Mouse (Mus musculus) T-helper 2 cell (primary cell): Measurements from ENCODE around the gene Siglece.
"Not testable (repeated sequence)": the region's sequence is repeated elsewhere in the genome, so short reads cannot be mapped to it uniquely, and the experiment has no call there.

ENCODE experiments used
- in situ Hi-C: fragments of 300-600 bp; cut with MboI, MseI; formaldehyde crosslinking; loops from one replicate; pipeline ENCODE4 v1.15.1; 2025; ENCODE audit warnings: high pct_unique_total_duplicates

Gene Siglece

GRCm38 (mm10) chr7:43660002-43660401 lies at the start of gene Siglece:
TSS of gene Siglece (minus strand) at chr7:43660161.
- in situ Hi-C loops: no loop called here

- in situ Hi-C loops: loop anchor here (5.0 kb wide), 1 partner anchor 87 kb away; no protein-coding TSS in a partner anchor
Measured at GRCm38 (mm10) chr7:43690118-43690517, 30.2 kb upstream of the Siglece start, which contains the start of gene Klk14. TSS of gene Klk14 (plus strand) at chr7:43690418.

- in situ Hi-C loops: loop anchor here (10.0 kb wide), 1 partner anchor 230 kb away; no protein-coding TSS in a partner anchor
Measured at GRCm38 (mm10) chr7:43685088-43685487, 25.1 kb upstream of the Siglece start.

DNA sequence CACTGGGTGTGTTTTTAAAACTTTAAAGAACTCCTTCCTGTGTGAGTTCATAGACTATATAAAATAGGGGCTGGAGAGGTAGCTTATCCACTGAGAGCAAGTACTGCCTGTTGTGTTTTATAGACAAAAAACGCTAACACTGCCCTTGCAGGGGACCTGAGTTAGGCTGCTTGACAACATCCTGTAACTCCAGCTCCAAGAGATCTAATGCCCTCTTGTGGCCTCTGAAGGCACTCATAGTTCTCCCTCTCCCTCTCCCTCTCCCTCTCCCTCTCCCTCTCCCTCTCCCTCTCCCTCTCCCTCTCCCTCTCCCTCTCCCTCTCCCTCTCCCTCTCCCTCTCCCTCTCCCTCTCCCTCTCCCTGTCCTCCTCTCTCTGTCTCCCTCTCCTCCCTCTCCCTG lies 22.6 kb upstream of the Siglece start:
- in situ Hi-C loops: loop anchor here (10.0 kb wide), 1 partner anchor 232 kb away; no protein-coding TSS in a partner anchor

DNA sequence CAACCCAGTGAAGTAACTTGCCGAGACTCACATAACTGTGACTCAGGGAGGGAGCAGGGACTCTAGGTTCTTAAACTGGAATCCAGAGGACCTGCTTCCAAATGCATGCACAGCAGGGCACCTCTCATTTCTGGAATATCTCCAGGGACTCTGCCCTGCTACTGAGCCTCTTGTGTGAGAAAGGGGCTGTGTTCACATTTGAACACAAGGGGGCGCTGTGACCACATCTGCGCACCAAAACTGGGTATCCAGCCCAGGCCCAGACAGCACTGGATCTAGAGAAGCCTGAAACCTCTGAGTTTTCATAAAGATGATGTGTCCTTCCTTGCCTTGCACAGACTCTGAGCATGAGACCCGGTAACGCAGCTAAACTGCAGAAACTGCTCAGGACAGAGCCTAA lies 21.0 kb upstream of the Siglece start:
- in situ Hi-C loops: loop anchor here (10.0 kb wide), 1 partner anchor 234 kb away; no protein-coding TSS in a partner anchor

GRCm38 (mm10) chr7:43678517-43678916 lies 18.6 kb upstream of the Siglece start:
- in situ Hi-C loops: loop anchor here (10.0 kb wide), 1 partner anchor 816 kb away; the partner anchor contains the start of genes Emc10 and Fam71e1

DNA sequence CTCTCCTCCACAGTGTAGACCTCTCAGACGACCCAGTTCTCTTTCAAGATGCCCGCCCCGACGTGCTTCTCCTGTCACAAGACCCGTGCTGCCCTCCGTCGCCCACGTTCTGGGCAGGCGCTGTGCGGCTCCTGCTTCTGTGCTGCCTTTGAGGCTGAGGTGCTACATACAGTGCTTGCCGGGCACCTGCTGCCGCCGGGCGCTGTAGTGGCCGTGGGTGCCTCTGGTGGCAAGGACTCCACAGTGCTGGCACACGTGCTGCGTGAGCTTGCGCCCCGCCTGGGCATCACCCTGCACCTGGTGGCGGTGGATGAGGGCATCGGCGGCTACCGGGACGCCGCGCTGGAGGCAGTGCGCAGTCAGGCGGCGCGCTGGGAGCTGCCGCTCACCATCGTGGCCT lies 15.1 kb upstream of the Siglece start:
- in situ Hi-C loops: loop anchor here (10.0 kb wide), 1 partner anchor 820 kb away; the partner anchor contains the start of genes Emc10 and Fam71e1

DNA sequence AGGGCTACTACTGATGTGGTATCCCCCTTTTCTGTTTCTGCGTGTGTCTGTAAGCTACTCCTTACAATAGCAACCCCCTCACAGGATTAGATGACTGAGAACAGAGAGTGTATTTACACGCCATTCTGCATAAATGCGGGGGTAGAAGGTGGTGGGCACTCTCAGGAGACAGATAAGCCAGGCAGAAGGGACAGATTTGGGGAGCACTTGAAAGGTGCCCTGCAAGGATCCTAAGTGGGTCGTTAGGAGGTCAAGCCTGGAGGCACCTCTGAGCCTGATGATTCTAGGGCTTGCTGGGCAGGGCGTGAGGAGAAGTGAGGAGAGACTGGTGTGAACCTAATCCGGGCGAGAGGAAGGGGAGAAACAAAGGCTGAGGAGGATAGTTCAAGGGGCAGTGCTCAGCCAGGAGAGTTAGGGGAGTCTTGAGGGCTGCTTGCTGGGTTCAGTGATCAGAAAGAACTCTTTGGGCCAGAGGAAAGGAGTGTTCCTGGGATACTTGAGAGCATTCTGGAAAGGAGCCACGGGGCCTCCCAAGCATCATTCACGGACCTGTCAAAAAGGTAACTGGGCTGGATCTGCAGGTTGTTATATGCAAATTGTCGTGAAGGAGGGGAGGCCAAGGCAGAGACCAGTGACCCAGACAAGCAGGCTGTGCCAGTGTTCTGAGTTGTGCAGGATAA lies 12.8 kb upstream of the Siglece start:
- in situ Hi-C loops: loop anchor here (5.0 to 10.0 kb wide), 2 partner anchors 90 to 822 kb away; partner anchors contain the start of genes Emc10 and Fam71e1

GRCm38 (mm10) chr7:43671809-43672580 lies 12.0 kb upstream of the Siglece start, which contains the start of gene Ctu1:
TSS of gene Ctu1 (plus strand) at chr7:43672016.
- in situ Hi-C loops: loop anchor here (5.0 to 10.0 kb wide), 2 partner anchors 90 to 823 kb away; partner anchors contain the start of genes Emc10 and Fam71e1

DNA sequence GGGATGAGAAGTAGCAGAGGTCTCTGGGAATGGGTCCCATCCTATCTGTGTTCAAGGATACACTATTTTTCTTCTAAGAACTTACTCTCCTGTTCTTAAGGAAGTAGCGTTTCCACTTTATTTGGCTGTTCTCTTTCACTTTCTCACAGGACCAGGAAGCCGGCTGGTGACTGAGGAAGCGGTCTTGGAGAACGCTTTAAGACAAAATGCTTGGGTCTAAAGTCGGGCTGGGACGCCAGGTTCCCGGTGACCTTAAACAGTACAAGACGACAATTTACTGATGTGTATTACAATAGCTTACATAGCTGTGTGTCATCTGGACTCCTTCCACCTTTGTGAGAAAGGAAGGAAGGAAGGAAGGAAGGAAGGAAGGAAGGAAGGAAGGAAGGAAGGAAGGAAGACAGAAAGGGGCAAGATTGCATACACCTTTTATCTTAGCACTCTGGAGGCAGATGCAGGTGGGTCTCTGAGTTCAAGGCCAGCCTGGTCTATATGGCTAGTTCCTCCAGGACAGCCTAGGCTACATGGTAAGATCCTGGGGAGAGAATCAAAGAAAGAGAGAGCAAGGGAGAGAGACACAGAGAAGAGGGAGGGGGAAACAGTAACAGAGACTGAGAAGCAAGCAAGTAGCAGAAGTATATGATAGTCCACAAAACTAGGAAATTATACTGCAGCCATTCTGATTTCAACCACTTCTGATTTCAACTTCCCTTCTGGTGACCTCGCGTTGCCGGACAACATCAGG lies 11.3 kb upstream of the Siglece start:
- in situ Hi-C loops: loop anchor here (5.0 to 10.0 kb wide), 2 partner anchors 89 to 824 kb away; partner anchors contain the start of genes Emc10 and Fam71e1

DNA sequence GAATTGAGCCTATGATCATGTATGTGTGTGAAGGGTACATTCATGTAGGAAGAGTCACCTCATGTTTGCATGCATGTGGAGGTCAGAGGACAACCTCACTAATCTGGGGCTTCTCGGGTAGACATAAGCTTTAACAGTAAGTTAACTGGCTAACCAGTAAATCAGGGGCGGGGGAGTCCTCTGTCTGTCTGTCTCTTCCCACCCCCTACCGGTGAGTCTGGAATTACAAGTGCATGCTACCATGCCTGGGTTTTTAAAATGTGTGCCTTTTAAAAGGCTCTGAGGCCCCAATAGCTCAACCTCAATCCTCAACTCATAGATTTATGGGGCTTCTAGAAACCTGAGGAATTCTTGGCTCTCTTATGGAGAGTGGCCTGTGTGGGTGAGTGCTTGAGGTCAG lies 8.6 kb upstream of the Siglece start:
- in situ Hi-C loops: no loop called here

GRCm38 (mm10) chr7:43667221-43667620 lies 7.3 kb upstream of the Siglece start:
- in situ Hi-C loops: not testable (repeated sequence)

DNA sequence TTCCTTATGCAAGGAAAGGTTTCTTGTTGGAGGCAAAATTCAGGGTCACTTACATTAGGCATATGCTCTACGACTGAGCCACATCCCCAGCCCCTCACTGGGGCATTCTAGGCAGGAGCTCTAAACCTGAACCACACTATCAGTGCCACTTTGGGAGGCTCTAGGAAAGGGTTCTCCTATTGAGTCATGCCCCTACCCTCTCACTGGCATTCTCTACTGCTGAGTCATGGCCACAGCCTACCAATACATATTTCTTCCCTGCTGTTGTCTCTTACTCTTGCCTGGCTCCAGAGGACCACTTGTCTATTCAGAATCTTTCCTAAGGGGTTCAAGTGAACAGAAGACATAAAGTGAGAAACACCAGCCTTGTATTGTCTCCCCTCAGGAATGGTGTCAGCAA lies 2.8 kb upstream of the Siglece start:
- in situ Hi-C loops: no loop called here

GRCm38 (mm10) chr7:43656232-43656631 lies 3.7 kb downstream of the Siglece start:
- in situ Hi-C loops: no loop called here

DNA sequence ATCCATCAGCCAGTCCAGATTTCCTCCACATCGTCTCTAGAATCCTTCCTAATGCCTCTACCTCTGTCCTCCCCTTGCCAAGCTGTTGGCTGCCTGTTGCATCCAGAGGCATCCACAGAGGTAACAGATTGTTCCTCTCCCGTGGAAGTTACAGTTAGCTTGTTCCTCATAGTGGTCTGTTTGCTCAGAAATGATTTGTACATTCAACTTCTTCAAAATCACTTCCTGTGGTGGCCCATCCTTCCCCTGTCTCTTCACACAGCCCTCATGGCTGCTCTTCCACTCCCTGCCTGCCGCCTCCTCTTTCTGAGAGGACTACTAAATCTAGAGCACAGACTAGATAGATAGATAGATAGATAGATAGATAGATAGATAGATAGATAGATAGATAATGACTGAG lies 5.4 kb downstream of the Siglece start:
- in situ Hi-C loops: no loop called here

DNA sequence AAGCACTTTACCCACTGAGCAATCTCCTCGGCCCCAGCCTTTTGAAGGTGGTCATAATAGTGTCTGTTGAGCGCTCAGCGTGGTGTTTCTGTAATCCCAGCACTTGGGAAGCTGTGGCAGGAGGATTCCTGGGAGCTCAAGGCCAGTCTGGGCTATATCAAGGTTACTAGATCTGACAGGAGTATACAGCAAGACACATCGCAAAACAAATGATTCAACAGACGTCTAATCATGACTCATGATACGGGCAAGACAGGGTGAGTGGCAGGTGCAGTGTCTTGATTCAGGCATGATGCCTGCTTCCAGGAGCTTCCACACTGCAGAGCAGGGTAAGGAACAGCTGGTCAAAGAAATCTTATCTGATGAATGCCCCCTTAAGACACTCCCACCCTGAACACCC lies 7.3 kb downstream of the Siglece start:
- in situ Hi-C loops: no loop called here

- in situ Hi-C loops: no loop called here
Measured at GRCm38 (mm10) chr7:43643046-43643652, 16.8 kb downstream of the Siglece start.

DNA sequence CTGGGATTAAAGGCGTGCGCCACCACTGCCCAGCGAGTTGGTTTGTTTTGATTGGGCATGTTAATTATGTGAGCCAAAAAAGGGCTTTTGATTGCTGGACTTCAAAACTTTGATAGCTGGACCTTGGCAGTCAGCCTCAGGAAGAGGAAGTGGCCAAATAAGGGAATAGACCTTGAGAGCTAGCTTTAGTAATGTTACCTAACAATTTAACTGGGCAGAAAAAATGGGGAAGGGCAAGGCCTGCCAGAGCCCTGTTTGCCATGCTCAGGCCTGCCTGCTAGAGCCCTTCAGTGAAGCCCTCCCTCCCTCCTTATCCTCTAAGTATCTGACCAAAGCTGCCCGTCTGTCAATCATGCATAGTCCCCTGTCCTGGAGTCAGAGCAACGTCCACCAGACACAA lies 17.4 kb downstream of the Siglece start:
- in situ Hi-C loops: no loop called here

DNA sequence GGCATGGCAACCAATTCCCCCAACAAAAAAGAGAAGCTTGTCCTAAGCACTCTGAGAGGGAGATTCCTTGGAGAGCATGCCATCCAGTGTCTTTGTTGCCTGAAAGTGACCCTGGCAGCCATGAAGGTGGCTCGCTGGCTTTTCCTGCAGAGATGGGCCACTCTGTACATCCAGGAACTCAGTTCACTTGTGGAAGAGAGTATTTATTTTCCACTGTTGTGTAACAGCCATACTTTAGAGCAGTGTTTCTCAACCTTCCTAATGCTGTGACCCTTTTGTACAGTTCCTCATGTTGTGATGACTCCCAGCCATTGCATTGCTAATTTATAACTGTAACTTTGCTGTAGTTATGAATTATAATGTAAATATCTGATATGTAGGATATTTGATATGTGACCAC lies 22.8 kb downstream of the Siglece start:
- in situ Hi-C loops: no loop called here

- in situ Hi-C loops: no loop called here
Measured at GRCm38 (mm10) chr7:43636194-43636593, 23.8 kb downstream of the Siglece start.

GRCm38 (mm10) chr7:43634500-43634899 lies 25.5 kb downstream of the Siglece start, which contains the start of gene Ceacam18:
TSS of gene Ceacam18 (plus strand) at chr7:43634707.
- in situ Hi-C loops: no loop called here
